Mouse (Mus musculus) liver, adult 2 months (tissue): ENCODE data around the gene St6gal1.

ENCODE experiments used
- CTCF ChIP-seq: fragments of 200-500 bp; IDR thresholded peaks from 2 replicates; pipeline ENCODE4 v1.5.1; 2011; ENCODE audit warnings: low read depth, low read length, control low read depth
- POLR2A ChIP-seq: fragments of 200-500 bp; IDR thresholded peaks from 2 replicates; pipeline ENCODE4 v1.6.1; 2011; ENCODE audit warnings: low read length, control low read depth; ENCODE audit not compliant: insufficient read depth; ENCODE audit errors: extremely low read depth

DNA sequence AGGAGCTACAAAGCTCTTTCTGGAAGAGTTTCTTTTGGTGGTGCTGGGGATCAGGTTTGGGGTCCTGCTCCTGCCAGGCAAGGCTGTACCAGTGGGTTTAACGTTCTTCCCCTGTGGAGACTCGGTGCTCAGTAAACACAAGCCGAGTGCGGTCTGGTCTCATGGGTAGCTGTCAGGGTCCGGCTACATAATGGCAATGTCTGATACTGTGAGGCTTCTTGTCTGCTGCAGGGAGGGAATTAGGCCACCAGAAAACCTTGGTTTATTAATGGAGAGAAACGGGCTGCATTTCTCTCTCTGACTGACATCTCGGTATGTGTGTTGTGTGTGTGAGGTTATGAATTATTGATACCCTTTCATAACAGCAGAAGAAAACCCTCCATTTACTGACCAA is 33.9 kb downstream of the St6gal1 start:
- no peak for TF ChIP-seq CTCF
- no peak for TF ChIP-seq POLR2A
